Mouse (Mus musculus) ES-Bruce4 (cell line): Measurements from ENCODE around the gene Adk. TPM values are rescaled to one million over a fixed set of nuclear protein-coding genes. Genes with fewer than 3 reads are reported as not detected.

Source experiments
- H3K27ac ChIP-seq: 2 replicates; pipeline ENCODE4 v1.5.1; 2012; ENCODE audit warnings: low read length, inconsistent platforms; ENCODE audit not compliant: insufficient read depth
- H3K27me3 ChIP-seq: 2 replicates; pipeline ENCODE4 v1.6.1; 2012; ENCODE audit warnings: mild to moderate bottlenecking, low read length, inconsistent platforms; ENCODE audit not compliant: control insufficient read depth, poor library complexity, insufficient read depth, severe bottlenecking
- H3K36me3 ChIP-seq: 2 replicates; pipeline ENCODE4 v1.6.1; 2012; ENCODE audit warnings: inconsistent platforms, mild to moderate bottlenecking, low read length, moderate library complexity; ENCODE audit not compliant: control insufficient read depth, poor library complexity, insufficient read depth, severe bottlenecking
- H3K4me1 ChIP-seq: one replicate; pipeline ENCODE4 v1.8.1; 2011; ENCODE audit warnings: low read length; ENCODE audit not compliant: control insufficient read depth, insufficient read depth
- H3K4me3 ChIP-seq: 2 replicates; pipeline ENCODE4 v1.5.1; 2011; ENCODE audit warnings: low read depth, mild to moderate bottlenecking, low read length
- H3K9ac ChIP-seq: 2 replicates; pipeline ENCODE4 v1.6.1; 2012; ENCODE audit warnings: low read depth, mild to moderate bottlenecking, inconsistent platforms; ENCODE audit not compliant: poor library complexity, severe bottlenecking
- H3K9me3 ChIP-seq: replicated peaks from 2 replicates; pipeline ENCODE4 v1.6.1; 2012; ENCODE audit warnings: mild to moderate bottlenecking, low read length, inconsistent platforms; ENCODE audit not compliant: control insufficient read depth, poor library complexity, insufficient read depth, severe bottlenecking
- CTCF ChIP-seq: IDR thresholded peaks from one replicate; pipeline ENCODE4 v1.8.1; 2011; ENCODE audit warnings: low read depth, low read length
- EP300 ChIP-seq: IDR thresholded peaks from 2 replicates; pipeline ENCODE4 v1.6.1; 2011; ENCODE audit warnings: low read depth, low read length; ENCODE audit not compliant: insufficient read depth
- POLR2A ChIP-seq: IDR thresholded peaks from one replicate; pipeline ENCODE4 v1.8.1; 2011; ENCODE audit warnings: low read length; ENCODE audit not compliant: insufficient read depth
- polyA plus RNA-seq: library from polyadenylated mRNA; stranded (reverse); fragments of >200 nt; gene quantifications from 2 replicates; pipeline ENCODE4 v1.2.4, GENCODE M21; 2011; ENCODE audit warnings: low read depth; ENCODE audit not compliant: missing spikeins, insufficient read depth, insufficient read length

Adk gene
- polyA plus RNA-seq, 1 experiment, result 110 TPM

- Histone ChIP-seq H3K27me3 (no peaks in the 10 kb centered on the region), H3K9ac (no peak overlapping the region), H3K4me3 (no peak overlapping the region), H3K27ac (no peak overlapping the region), H3K9me3 (no peaks in the 10 kb centered on the region), H3K36me3 (no peaks in the 10 kb centered on the region), H3K4me1 (no peaks in the 10 kb centered on the region)
- TF ChIP-seq EP300, result no peak
- no peak for TF ChIP-seq CTCF
- TF ChIP-seq POLR2A, result no peak
Observed at GRCm38 (mm10) chr14:21344896-21345295, 292.5 kb downstream of the Adk start.

GRCm38 (mm10) chr14:21348611-21349260 lies 296.4 kb downstream of the Adk start:
- Histone ChIP-seq H3K4me1 (peaks cover 1% of the 10 kb centered on the region), H3K4me3 (no peak overlapping the region), H3K36me3 (no peaks in the 10 kb centered on the region), H3K9me3 (no peaks in the 10 kb centered on the region), H3K27me3 (no peaks in the 10 kb centered on the region), H3K27ac (no peak overlapping the region), H3K9ac (no peak overlapping the region)
- no peak for TF ChIP-seq EP300
- TF ChIP-seq CTCF, result no peak
- TF ChIP-seq POLR2A, result no peak

- no peak overlapping the region for H3K27ac ChIP-seq
Observed at GRCm38 (mm10) chr14:21351646-21352045, 299.3 kb downstream of the Adk start.

GRCm38 (mm10) chr14:21356286-21356685 lies 303.9 kb downstream of the Adk start:
- Histone ChIP-seq H3K36me3 (no peaks in the 10 kb centered on the region), H3K9me3 (peaks cover 9% of the 10 kb centered on the region), H3K27ac (no peak overlapping the region), H3K4me3 (no peak overlapping the region), H3K27me3 (no peaks in the 10 kb centered on the region), H3K9ac (no peak overlapping the region), H3K4me1 (peaks cover 1% of the 10 kb centered on the region)
- TF ChIP-seq EP300, result no peak
- no peak for TF ChIP-seq POLR2A
- TF ChIP-seq CTCF, result no peak

More at GRCm38 (mm10) chr14:21351646-21352045, 299.3 kb downstream of the Adk start:
- Histone ChIP-seq H3K4me3 (no peak overlapping the region), H3K36me3 (no peaks in the 10 kb centered on the region), H3K9ac (no peak overlapping the region), H3K9me3 (no peaks in the 10 kb centered on the region), H3K27me3 (no peaks in the 10 kb centered on the region), H3K4me1 (peaks cover 1% of the 10 kb centered on the region)
- TF ChIP-seq POLR2A (no peak), CTCF (no peak), EP300 (no peak)

- no peaks in the 10 kb centered on the region for H3K27me3 ChIP-seq
- H3K4me1 ChIP-seq, result no peaks in the 10 kb centered on the region
- no peak for TF ChIP-seq CTCF
- TF ChIP-seq EP300, result no peak
- no peak for TF ChIP-seq POLR2A
- H3K4me3 ChIP-seq, result no peak overlapping the region
- H3K27ac ChIP-seq, result no peak overlapping the region
- H3K36me3 ChIP-seq, result no peaks in the 10 kb centered on the region
- peaks cover 9% of the 10 kb centered on the region for H3K9me3 ChIP-seq
- no peak overlapping the region for H3K9ac ChIP-seq
Observed at GRCm38 (mm10) chr14:21359207-21359895, 307.0 kb downstream of the Adk start.
